Mouse (Mus musculus) forebrain, embryonic 13.5 days (tissue): ENCODE data around the gene Srms. TPM values are rescaled to one million over a fixed set of nuclear protein-coding genes. Genes with fewer than 3 reads are reported as not detected.
A peak's percentile ranks its signal among the peaks of the same experiment; 100 is the strongest.

Source experiments
- ATAC-seq: fragments of 200-750 bp; cut with Nextera tagmentation; 2 replicates; pipeline ENCODE4 v1.8.0; 2017
- H3K27ac ChIP-seq: fragments of 300-500 bp; sonication (generic); 2 replicates; pipeline ENCODE4 v1.5.1; 2015; ENCODE audit warnings: inconsistent platforms, mild to moderate bottlenecking, moderate library complexity
- H3K27me3 ChIP-seq: fragments of 300-500 bp; sonication (generic); 2 replicates; pipeline ENCODE4 v1.6.1; 2015; ENCODE audit warnings: mild to moderate bottlenecking, inconsistent platforms
- H3K36me3 ChIP-seq: fragments of 300-500 bp; sonication (generic); 2 replicates; pipeline ENCODE4 v1.6.1; 2015; ENCODE audit warnings: mild to moderate bottlenecking, inconsistent platforms; ENCODE audit not compliant: poor library complexity, severe bottlenecking
- H3K4me1 ChIP-seq: fragments of 300-500 bp; sonication (generic); 2 replicates; pipeline ENCODE4 v1.6.1; 2015; ENCODE audit warnings: inconsistent platforms
- H3K4me2 ChIP-seq: fragments of 300-500 bp; sonication (generic); 2 replicates; pipeline ENCODE4 v1.6.1; 2015; ENCODE audit warnings: inconsistent platforms, mild to moderate bottlenecking, moderate library complexity
- H3K4me3 ChIP-seq: fragments of 300-500 bp; sonication (generic); 2 replicates; pipeline ENCODE4 v1.5.1; 2015; ENCODE audit warnings: mild to moderate bottlenecking, inconsistent platforms
- H3K9ac ChIP-seq: fragments of 300-500 bp; sonication (generic); 2 replicates; pipeline ENCODE4 v1.6.1; 2015; ENCODE audit warnings: mild to moderate bottlenecking, inconsistent platforms
- H3K9me3 ChIP-seq: fragments of 300-500 bp; sonication (generic); replicated peaks from 2 replicates; pipeline ENCODE4 v1.6.1; 2016; ENCODE audit warnings: inconsistent platforms
- WGBS: fragments of 180-500 bp; shearing (Covaris S2); methylation state at CpG from one replicate; pipeline ENCODE4 v1.1.7; 2015; 5-methylcytosine and 5-hydroxymethylcytosine counted together
- polyA plus RNA-seq: library from polyadenylated mRNA; unstranded; fragments of >200 nt; fragmentation: Nextera tagmentation; extraction: Ambion mirVana; gene quantifications from 2 replicates; pipeline ENCODE4 v1.2.1, GENCODE M21; 2015

Srms gene
- 0.06 and 0.11 TPM in 2 replicates for polyA plus RNA-seq

DNA sequence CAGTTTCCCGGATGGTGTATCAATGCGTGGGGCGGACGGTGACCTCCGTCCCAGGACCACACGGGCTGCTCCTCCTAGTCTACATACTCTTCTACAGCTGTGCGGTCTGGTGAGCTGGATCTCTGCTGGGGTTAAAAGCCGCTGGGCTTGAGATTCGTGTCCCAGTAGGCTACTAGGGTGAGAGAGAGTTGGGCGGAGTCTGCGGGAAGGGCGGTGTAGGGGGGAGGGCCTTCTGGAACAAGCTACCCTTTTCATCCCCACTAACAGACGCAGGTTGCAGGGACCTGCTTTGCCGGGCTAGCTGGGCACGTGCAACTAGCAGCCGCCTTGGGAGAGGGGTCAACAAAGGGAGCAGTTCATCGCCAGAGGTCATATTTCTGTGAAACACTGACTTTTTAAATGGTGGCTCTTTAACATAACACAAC is at the start of gene Srms:
Gene Srms (minus strand): TSS at position 165 of the 425 bp plus-strand sequence.
- no peak within 1 kb of the TSS for H3K27ac ChIP-seq
- no peaks in the 10 kb centered on the region for H3K9me3 ChIP-seq
- H3K4me3 ChIP-seq: peak within 1 kb of the TSS; percentile 26
- H3K9ac ChIP-seq: 0 out of 2 replicates have a peak within 1 kb of the TSS, but pooled peaks have one; percentile 23
- WGBS: 2% methylated on average over 17 of the region's 17 CpGs
- peaks cover 46% of the 10 kb centered on the region for H3K27me3 ChIP-seq
- ATAC-seq: no peak
- H3K4me2 ChIP-seq: peak within 1 kb of the TSS; percentile 51
- no peaks in the 10 kb centered on the region for H3K36me3 ChIP-seq
- H3K4me1 ChIP-seq: peaks cover 12% of the 10 kb centered on the region

DNA sequence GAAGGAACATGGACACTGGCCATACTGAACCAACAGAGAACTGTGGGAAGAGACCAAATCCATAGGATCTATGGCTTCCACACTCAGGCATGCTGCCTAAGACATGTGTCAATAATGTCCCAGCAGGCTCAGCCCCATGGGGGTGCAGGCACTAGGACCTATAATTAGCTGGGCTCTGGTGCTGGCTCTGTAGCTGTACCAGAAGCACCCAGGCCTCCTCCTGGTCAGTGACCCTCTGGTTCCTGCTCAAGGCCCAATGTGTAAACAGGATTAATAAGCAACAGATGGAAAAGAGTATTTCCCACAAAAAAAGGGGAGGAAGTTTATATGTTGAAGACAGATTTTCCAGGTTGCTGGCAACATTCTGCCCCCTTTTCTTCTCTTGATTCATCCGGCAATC is 40.3 kb upstream of the Srms start:
- Histone ChIP-seq H3K27me3 (no peaks in the 10 kb centered on the region), H3K9me3 (no peaks in the 10 kb centered on the region), H3K4me1 (no peaks in the 10 kb centered on the region), H3K9ac (no peak overlapping the region), H3K27ac (no peak overlapping the region), H3K4me2 (no peak overlapping the region), H3K4me3 (no peak overlapping the region), H3K36me3 (peaks cover 66% of the 10 kb centered on the region)
- WGBS: 92% methylated on average over 1 of the region's 1 CpGs
- no peak for ATAC-seq

DNA sequence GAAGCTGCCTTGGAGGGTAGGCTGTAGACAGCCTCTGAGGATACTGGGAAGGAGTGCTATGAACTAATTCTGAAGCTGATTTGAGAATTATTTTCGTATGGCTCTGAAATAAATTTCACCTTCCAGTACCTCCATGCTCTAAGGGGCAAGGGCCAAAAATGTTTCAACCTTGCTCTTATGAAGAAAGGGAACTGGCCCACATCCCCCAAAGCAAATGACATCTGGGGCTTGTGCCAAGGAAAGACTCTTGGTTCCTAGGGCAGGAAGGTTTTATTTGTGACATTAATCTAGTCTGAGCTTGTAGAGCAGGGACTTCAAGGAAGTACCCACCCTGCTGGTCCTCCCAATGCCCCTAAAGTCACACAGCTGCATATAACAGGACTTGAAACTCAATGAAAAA is 38.9 kb upstream of the Srms start:
- WGBS: 85% methylated on average over 1 of the region's 1 CpGs
- no peak for ATAC-seq
- Histone ChIP-seq H3K9ac (no peak overlapping the region), H3K27ac (no peak overlapping the region), H3K36me3 (peaks cover 55% of the 10 kb centered on the region), H3K4me3 (no peak overlapping the region), H3K27me3 (no peaks in the 10 kb centered on the region), H3K9me3 (no peaks in the 10 kb centered on the region), H3K4me2 (no peak overlapping the region), H3K4me1 (no peaks in the 10 kb centered on the region)

DNA sequence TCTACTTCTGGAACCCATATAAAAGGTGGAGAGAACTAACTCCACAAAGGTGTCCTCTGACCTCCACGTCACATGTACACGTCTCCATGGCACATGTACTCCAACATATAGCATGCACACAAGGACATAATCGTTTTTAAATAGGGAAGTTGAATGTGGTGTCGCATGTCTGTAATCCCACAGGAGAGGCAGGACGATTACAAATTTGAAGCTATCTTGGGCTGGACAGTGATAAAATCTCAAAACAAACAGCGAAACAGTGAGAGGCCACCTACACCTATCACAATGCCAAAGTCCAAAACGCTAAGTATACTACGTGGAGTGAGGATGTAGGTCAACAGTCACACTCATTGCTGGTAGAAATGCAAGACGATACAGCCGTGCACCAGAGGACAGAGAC is 36.2 kb upstream of the Srms start:
- Histone ChIP-seq H3K27ac (no peak overlapping the region), H3K36me3 (peaks cover 32% of the 10 kb centered on the region), H3K4me3 (no peak overlapping the region), H3K27me3 (no peaks in the 10 kb centered on the region), H3K9me3 (no peaks in the 10 kb centered on the region), H3K4me2 (no peak overlapping the region), H3K4me1 (no peaks in the 10 kb centered on the region), H3K9ac (no peak overlapping the region)
- ATAC-seq: no peak
- 91% methylated on average over 10 of the region's 10 CpGs for WGBS

DNA sequence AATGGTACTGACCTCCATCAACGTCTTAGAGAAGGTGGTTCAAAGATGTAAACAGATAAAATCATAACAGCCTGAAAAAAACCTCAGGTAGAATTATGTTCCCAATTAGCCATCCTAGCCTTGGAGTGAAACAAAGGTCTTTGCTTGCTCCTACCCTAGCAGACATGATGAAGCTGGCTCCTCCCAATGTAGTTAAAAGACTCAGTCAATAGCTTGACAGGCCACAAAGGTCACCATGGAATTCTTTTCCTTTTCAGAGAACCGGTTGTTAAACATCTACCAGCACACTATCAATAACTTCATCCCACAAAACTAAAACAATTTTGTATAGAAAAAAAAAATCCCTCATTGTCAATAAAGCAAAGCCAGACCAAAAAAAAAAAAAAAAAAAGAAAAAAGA is 32.0 kb upstream of the Srms start:
- H3K9me3 ChIP-seq: no peaks in the 10 kb centered on the region
- no peak for ATAC-seq
- H3K27ac ChIP-seq: no peak overlapping the region
- H3K27me3 ChIP-seq: no peaks in the 10 kb centered on the region
- no peaks in the 10 kb centered on the region for H3K36me3 ChIP-seq
- 25% methylated on average over 2 of the region's 2 CpGs for WGBS
- H3K4me2 ChIP-seq: no peak overlapping the region
- H3K4me3 ChIP-seq: no peak overlapping the region
- no peak overlapping the region for H3K9ac ChIP-seq
- H3K4me1 ChIP-seq: no peaks in the 10 kb centered on the region; the same call in 1 of the 2 replicates

DNA sequence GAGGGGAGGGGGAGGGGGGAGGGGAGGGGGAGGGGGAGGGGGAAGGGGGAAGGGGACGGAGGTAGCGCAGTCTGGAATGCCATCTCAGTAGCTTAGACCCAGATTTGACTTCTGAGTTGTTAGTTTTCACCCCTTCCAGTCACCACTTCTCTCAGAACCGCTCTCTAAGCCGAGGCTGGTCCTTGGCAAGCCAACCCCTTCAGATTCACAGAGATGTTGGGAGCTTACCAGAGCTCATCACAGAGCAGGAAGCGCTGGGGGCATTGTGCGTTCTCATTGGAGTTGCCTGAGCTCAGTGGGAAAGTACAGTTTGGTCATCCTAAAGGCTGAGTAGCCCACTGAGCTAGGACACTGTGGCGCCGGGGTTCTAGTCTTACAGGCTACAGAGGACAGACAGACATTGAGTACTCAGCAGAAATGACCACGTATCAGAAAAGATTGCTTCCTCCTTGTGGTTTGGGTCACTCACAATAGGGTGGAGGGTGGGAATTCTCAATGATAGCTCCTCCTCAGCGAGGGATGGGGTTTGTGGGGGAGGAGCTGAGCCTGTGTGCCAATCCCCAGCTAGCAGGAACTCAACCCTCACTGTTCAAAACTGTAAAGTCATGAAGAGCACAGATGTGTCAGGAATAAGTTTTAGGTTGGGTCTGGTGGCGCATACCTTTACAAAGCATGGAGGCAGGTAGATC is 30.9 kb upstream of the Srms start:
- no peak for ATAC-seq
- 42% methylated on average over 11 of the region's 11 CpGs for WGBS
- Histone ChIP-seq H3K9ac (no peak overlapping the region), H3K4me2 (no peak overlapping the region), H3K27me3 (no peaks in the 10 kb centered on the region), H3K4me3 (no peak overlapping the region), H3K9me3 (no peaks in the 10 kb centered on the region), H3K27ac (no peak overlapping the region), H3K4me1 (no peaks in the 10 kb centered on the region; the same call in 1 of the 2 replicates), H3K36me3 (no peaks in the 10 kb centered on the region)

DNA sequence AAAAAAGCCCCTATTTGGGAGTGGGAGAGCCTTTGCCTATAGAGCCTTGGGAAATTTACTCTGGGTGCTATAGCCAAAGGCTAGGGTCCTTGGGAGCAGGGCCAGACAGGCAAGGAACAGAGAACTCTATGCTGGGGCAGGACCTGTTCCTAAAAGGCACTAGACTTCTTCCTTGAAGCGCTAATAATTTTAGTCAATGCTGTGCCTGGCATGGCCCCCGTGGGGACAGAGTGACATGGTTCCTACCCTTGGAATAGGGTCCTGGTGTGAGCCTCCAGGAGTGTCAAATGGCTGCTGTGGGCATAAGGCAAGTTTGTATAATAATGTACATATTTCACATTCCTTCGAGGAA is 29.3 kb upstream of the Srms start:
- ATAC-seq: no peak
- H3K9me3 ChIP-seq: no peaks in the 10 kb centered on the region
- peak overlapping the region; percentile 52 for H3K4me2 ChIP-seq
- H3K36me3 ChIP-seq: no peaks in the 10 kb centered on the region
- H3K27ac ChIP-seq: no peak overlapping the region
- no peaks in the 10 kb centered on the region for H3K27me3 ChIP-seq
- H3K9ac ChIP-seq: no peak overlapping the region
- WGBS: 76% methylated on average over 3 of the region's 3 CpGs
- H3K4me3 ChIP-seq: no peak overlapping the region
- H3K4me1 ChIP-seq: no peaks in the 10 kb centered on the region; the same call in 1 of the 2 replicates

DNA sequence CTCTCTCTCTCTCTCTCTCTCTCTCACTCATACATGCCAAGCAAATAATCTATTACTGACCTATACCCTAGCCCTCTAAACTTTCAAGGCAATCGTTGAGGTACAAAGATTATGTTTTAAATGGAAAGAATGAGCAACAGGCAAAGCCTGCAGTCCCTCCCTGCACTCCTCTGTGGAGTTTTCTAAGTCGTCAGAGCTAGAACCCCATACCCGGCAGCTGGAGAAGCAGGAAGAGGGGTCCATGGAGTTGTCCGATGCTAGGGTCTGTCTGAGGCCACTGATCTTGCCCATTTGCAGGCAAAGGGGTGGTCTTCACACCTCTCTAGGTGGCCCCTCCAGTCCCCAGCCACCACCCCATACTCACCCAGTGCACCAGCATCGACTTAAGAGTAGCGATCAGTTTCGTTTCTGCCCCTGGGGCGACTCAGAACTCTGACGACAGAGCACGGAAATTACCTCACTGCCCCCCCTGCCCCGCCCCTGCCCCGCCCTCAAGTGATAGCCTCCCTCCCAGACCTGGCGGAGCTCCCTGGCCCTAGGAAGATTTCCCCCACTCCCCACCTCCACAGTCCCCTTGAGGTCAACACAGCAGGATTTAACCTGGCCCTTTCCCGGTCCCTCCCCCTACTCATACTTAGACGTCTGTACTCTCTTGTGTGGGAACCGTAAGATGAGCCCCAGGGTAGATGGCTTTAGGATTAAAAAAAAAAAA is 28.8 kb upstream of the Srms start, which contains the start of gene Helz2:
Gene Helz2 (minus strand): TSS at position 426 of the 712 bp plus-strand sequence.
- Histone ChIP-seq H3K4me3 (peak within 1 kb of the TSS; percentile 26), H3K4me1 (no peaks in the 10 kb centered on the region; the same call in 1 of the 2 replicates), H3K4me2 (peak within 1 kb of the TSS; percentile 52), H3K27ac (no peak within 1 kb of the TSS), H3K9me3 (no peaks in the 10 kb centered on the region), H3K36me3 (no peaks in the 10 kb centered on the region), H3K9ac (no peak within 1 kb of the TSS), H3K27me3 (no peaks in the 10 kb centered on the region)
- 10% methylated on average over 16 of the region's 16 CpGs for WGBS
- ATAC-seq: no peak

DNA sequence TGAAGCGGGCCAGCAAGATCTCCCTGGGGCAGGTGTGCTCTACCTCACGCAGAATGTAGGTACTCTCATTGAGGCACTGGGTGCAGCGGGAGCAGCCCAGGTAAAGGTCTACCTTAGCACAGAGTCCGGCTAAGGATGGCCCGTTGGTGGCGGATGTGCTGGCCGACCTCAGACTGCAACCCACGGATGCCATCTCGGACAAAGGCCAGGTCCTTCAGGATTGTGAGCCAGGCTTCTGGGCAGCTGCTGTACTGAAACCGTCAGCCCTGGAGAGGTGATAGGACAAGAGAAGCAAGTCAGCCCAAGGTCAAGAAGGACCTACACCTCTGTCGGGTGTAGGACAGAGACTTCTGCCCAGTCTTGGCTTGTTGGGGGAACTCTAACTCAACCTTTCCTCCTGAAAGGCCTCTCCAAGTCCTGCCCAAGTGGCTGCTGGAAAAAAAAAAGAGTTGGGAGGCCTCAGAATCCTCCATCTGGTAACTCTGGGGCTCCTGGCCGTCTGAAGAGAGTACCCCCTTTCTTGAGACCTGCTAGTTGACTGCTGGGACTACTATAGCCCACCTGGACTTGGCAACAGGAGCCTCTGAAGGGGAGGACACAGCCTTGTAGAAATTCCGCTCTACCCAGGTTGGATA is 27.9 kb upstream of the Srms start:
- Histone ChIP-seq H3K4me1 (no peaks in the 10 kb centered on the region; the same call in 1 of the 2 replicates), H3K9ac (no peak overlapping the region), H3K9me3 (no peaks in the 10 kb centered on the region), H3K27me3 (no peaks in the 10 kb centered on the region), H3K36me3 (no peaks in the 10 kb centered on the region), H3K4me2 (no peak overlapping the region), H3K4me3 (no peak overlapping the region), H3K27ac (no peak overlapping the region)
- ATAC-seq: no peak
- WGBS: 88% methylated on average over 13 of the region's 13 CpGs

DNA sequence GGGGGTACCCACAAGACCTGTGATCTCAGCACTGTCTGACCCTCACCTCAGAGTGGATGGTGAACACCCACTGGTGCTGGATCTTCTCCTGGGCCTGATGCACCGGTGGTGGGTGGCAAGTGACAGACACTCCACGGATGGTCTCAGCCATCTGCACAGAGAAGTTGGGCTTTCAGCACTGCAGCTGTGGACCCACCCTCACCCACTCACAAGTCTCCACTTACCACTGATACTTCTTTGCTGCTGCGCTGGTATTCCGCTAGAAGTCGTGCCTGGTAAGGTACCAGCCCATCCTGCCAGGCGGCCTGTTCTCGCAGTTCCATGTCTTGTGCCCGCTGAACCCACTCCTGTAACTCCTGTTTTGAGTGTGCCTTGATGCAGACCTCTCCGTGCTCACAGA is 26.3 kb upstream of the Srms start:
- H3K9me3 ChIP-seq: no peaks in the 10 kb centered on the region
- no peak overlapping the region for H3K4me2 ChIP-seq
- 92% methylated on average over 9 of the region's 9 CpGs for WGBS
- H3K9ac ChIP-seq: no peak overlapping the region
- no peak for ATAC-seq
- H3K4me1 ChIP-seq: no peaks in the 10 kb centered on the region; the same call in 1 of the 2 replicates
- no peak overlapping the region for H3K27ac ChIP-seq
- no peaks in the 10 kb centered on the region for H3K27me3 ChIP-seq
- H3K36me3 ChIP-seq: no peaks in the 10 kb centered on the region
- H3K4me3 ChIP-seq: no peak overlapping the region

DNA sequence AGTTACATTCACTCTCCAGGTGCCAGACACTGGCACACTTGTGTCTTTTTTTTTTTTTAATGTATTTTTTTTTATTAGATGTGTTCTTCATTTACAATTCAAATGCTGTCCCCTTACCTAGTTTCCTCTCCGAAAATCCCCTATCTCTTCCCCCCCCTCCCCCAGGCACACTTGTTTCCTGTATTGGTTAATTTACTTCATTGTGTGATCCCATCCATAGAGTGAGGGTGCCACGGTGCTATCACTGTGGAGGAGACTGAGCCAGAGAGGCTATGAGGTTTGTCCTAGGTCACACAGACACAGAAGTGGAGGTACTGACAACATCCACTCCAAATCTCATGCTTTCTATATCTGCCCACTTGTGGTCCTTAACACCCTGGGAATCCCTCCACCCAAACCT is 25.9 kb upstream of the Srms start:
- Histone ChIP-seq H3K9ac (no peak overlapping the region), H3K27me3 (no peaks in the 10 kb centered on the region), H3K4me3 (no peak overlapping the region), H3K4me2 (no peak overlapping the region), H3K9me3 (no peaks in the 10 kb centered on the region), H3K36me3 (no peaks in the 10 kb centered on the region), H3K4me1 (no peaks in the 10 kb centered on the region; the same call in 1 of the 2 replicates), H3K27ac (no peak overlapping the region)
- 59% methylated on average over 2 of the region's 2 CpGs for WGBS
- no peak for ATAC-seq

DNA sequence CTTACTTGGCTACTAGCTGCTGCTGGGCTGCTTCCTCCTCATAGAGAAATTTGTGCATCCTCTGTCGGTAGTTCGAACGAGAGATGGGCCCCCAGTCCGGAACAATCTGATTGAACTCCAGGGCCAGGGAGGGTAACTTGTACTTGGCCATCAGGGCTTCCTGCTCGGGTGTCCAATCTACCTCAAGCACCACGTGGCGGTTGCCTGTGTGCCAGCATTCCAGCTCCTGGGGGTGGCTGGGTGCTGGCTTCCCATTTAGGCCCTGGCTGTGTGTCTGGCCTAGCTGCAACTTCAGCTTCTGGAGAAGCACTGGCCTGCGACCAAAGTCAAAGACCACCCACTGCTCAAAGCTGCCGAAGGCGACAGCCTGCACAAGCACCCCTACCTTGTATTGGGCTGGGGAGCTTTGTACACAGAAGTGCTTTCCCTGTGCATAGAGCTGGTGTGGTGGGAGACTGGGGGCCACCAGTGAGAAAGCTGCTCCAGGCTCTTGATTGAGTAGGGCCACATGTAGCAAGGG is 25.2 kb upstream of the Srms start:
- no peaks in the 10 kb centered on the region; the same call in 1 of the 2 replicates for H3K4me1 ChIP-seq
- H3K4me2 ChIP-seq: no peak overlapping the region
- WGBS: 79% methylated on average over 10 of the region's 10 CpGs
- no peaks in the 10 kb centered on the region for H3K27me3 ChIP-seq
- H3K27ac ChIP-seq: no peak overlapping the region
- ATAC-seq: no peak
- H3K4me3 ChIP-seq: no peak overlapping the region
- H3K36me3 ChIP-seq: no peaks in the 10 kb centered on the region
- no peaks in the 10 kb centered on the region for H3K9me3 ChIP-seq
- H3K9ac ChIP-seq: no peak overlapping the region
